Mouse (Mus musculus): ENCODE data around the gene Zbtb38.

DNA sequence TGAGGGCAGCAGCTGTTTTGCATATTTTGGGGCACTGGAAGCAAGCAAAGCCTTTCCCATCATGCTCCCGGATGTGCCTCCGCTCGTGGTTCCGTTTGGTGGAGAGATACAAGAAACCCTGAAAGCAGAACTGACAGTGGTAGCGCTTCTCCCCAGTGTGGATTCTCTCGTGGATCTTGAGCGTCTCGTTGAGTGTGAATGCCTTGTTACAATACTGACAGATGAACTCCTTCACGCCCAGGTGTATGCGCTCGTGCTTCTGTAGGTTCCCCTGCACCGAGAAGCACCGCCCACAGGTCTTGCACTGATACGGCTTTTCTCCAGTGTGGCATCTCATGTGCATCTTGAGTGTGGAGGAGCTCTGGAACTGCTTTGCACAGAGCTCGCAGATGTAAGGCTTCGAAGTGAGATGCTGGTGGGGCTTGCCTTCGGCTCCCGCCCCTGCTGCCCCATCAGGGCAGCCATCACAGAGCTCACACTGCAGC is 67.0 kb downstream of the Zbtb38 start:
- TF ChIP-seq CTCF (IDR thresholded peaks at IDR 0.05; ENCODE audit: control insufficient read depth, insufficient read depth, insufficient read length) = no peak
- TF ChIP-seq USF1 (IDR thresholded peaks at IDR 0.05; ENCODE audit: low read depth) = no peak
- no peak for TF ChIP-seq MYOG (IDR thresholded peaks at IDR 0.05; ENCODE audit: control insufficient read depth, extremely low read depth, insufficient read length)
- no peak for TF ChIP-seq MAX (IDR thresholded peaks at IDR 0.05)
- no peak for TF ChIP-seq FOSL1 (IDR thresholded peaks at IDR 0.05; ENCODE audit: insufficient read depth, low read length, poor library complexity, severe bottlenecking)
